Mouse (Mus musculus): ENCODE measurements around the gene Gjd2.

Gene Gjd2

DNA sequence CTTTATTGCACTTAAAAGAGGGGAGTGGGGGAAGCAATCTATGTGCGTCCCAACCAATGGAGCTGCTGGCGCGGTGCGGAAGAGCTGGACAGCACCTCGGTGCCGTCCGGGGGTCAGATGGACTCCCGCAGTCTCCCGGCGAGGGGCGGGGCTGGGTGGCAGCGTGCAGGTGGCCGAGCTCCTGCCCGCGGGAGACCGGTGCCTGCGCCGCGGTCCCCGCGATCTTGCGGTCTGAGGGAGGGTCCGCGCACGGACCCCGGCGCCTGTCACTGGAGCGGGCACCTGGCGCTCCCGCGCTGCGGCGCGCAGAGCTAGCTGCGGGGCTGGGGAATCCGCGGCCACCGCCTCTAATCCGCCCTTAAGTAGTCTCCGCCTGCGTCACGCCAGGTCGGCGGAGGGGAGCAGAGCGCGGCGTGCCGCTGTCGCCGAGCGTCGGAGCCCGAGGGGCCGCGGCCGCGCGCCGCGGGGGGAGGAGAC lies at the start of gene Gjd2:
TSS of gene Gjd2 (minus strand) at position 325 of the 477 bp plus-strand sequence.
- no peak for DNase-seq (ENCODE audit: low spot score in 2 of 2)

DNA sequence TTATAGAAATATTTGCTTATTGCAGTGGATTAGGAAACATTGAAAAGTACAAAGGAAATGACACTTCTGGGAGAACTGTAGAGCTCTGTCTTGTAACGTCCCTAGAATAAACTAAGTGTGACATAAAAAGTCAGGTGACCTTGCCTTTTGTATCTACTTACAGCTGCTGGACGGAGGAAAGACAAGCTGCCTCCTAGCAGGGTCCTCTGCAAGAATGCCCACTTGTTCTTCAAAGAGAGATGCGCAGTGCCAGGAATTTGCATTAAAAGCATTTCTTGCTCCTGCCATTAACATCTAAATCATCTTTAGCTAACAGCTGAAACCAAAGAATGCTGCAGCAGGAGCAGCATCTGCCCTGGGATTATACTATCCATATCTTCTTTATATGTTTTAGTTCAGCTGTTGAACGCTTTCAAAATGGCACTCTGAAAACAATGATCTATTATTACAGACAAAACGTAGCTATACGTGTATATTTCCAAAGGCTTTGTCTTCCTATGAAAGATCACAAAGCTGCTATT lies 46.7 kb upstream of the Gjd2 start:
- DNase-seq (ENCODE audit: low spot score in 2 of 2): no peak

DNA sequence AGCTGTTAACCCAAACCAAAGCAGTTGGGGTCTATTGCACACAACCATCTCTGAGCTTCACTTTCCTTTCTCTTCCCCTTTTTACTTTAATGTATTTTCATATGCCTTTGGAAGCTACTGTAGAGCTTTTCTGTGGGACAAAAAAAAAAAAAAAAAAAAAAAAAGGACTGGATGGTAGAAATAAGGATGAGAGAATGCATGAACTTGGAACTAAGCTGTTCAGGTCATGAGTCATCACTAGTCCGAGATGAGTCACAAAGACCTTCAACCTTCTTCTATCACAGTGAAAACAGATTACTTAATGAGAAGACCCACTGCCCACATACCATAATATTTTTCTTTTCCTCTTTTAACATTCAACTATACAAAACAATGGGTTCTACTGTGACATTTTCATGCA lies 46.2 kb upstream of the Gjd2 start:
- no peak for DNase-seq (ENCODE audit: low spot score in 2 of 2)

DNA sequence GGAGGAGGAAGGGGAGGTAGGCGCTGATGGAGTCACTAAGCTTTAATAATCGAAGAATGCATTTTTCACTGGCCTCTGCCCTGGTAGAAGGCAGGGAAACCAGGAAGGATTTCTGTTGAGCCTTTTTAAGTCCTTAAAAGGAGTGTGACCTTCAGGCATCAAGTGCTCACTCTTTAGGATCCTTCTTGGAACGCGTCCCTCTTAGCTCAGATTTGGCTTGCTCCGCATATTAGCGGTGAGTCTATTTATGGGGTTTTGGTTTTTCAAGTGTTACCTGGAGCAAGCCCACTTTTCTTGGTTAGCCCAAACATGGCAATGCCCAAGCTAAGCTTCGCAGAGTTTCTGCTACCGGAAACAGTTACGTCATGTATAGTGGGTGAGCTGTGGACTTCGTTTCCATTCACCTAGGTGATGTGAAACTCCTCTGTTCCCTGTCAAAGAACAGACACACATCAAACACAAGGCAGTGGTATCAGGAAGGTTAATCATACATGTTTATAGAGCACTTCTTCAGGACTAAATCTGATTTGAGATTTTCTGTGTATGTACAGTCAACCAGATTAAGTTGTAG lies 44.9 kb upstream of the Gjd2 start:
- no peak for DNase-seq (ENCODE audit: low spot score in 2 of 2)

DNA sequence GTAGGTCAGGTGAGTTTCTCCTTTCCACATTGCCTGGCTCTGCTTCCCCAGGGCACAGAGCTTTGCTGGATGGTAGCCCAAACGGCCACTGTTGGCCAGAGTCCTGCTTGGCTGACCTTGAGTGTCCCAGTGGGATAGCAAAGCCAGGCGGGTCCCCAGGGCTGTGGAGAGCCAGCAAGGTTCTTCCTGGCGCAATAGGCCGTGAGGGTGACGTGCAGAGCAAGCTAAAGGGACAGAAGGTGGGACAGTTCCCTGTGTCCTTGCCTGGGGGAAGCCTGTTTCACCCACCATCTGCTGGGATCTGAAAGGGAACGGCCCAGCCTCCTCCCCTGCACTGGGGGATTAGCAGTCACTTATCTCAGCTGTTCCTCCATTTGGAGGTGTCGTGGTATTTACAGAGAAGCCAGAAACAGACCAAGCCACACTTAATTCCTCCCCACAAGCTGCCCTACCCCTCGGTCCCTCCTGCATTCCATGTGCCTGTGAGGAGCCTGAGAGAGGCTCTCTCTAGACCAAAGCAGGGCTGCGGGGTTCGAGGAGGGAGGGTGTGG lies 44.0 kb upstream of the Gjd2 start:
- no peak for DNase-seq (ENCODE audit: low spot score in 2 of 2)

DNA sequence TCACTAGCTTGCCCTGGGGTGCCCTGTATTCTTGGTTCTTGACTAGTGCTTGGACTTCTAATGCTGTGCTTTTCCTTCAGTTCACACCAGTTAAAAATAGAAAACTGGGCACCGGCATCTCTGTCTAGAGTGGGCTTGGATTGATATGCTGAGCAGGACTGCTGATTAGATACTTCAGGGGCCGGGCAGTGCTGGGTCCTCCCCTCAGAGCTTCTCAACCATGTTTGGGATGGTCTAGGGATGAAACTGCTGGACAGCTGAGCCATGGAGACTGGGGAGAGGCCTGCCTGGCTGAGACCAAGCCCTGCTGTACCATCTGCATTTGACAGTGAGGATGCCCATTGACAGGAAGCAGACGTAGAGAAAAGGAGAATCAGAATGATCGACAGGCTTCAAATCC lies 40.7 kb upstream of the Gjd2 start:
- DNase-seq (ENCODE audit: low spot score in 2 of 2): no peak

DNA sequence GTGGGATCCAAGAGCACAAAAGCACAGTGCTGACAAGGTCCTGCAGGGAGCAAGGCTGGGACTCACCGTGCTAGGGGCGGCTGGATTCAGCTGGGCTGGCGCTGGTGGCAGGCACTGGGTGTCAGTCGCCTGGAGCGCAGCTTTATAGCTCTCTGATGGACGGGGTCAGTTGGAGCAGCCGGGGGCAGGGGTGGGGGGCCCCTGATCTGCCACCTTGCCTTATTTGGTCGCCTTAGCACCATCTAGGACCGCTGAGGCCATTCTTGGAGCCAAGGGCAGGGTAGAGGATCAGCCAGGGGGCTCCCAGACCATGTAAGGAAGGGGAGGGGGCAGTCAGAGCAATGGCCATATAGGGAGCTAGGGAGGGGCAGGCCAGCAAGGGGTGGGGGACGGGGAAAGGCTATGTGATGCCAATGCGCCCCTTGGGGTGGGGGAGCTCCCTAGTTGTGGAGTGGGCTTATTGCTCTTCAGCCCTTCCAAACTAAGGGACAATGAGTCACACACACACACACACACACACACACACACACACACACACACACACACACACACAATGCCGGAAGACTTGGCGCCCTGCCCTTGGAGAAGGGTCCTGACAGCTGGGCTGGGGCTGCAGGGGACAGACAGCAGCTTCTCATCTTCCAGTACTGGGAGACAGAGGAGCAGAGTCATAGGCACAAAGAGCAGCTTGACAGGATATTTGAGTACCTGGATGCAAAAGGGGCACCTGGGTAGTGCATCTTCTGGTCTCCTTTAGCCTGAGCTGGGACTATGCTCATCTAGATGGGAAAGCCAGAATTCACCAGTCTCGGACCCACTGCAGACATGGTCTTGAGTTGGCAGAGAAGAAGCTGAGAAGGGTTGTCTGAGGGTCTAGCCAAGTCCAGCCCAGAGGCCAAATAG lies 39.5 kb upstream of the Gjd2 start, which contains the start of gene Actc1:
TSS of gene Actc1 (minus strand) at position 853 of the 903 bp plus-strand sequence.
- DNase-seq (ENCODE audit: low spot score in 2 of 2): no peak

DNA sequence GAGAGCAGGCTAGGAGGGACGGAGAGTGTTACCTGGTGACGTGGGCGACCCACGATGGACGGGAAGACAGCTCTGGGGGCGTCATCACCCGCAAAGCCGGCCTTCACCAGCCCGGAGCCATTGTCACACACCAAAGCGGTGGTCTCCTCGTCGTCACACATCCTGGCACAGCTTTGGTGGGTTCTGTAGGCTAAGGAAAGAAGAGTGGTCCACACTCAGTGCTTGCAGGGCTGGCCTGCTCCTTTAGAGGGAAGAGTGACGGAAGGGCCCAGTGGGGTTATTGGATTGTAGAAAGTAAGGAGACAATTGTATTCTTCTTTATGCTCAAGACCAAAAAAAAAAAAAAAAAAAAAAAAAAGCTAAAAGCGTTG lies 38.4 kb upstream of the Gjd2 start:
- DNase-seq (ENCODE audit: low spot score in 2 of 2): no peak

DNA sequence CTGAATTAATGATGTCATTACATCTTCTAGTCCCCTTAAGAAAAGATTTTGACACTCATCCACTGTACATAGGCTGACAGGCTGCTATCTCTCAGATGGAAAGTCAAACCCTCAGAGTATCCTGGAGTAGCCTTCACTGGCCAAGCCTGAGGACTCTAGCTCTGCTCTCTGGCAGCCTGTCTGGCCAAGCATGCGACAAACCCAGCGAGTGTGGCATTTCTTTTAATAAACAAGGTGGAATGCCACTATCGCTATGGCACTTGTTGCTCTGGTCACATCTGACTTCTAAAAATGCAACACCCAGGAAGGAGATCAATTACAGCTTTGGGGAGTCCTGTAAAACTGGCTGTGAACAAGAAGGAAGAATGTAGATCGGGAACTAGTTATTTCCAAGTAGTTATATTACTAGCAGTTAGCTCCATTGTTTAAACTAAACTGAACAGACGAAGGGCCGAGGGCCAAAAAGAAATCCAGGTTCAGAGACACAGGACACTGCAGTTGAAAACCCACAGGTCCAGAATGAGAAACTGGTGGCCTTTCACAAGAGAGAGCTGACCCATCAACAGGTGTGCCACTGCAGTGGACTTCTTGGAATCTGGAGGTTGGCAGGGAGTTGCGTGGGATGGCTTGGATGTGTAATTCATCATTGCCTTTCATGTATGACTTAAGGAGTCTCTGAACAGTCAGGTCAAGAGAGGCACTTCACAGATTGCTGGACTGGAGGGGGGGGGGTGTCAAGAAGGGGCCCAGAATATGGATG lies 37.9 kb upstream of the Gjd2 start:
- DNase-seq (ENCODE audit: low spot score in 2 of 2): no peak

DNA sequence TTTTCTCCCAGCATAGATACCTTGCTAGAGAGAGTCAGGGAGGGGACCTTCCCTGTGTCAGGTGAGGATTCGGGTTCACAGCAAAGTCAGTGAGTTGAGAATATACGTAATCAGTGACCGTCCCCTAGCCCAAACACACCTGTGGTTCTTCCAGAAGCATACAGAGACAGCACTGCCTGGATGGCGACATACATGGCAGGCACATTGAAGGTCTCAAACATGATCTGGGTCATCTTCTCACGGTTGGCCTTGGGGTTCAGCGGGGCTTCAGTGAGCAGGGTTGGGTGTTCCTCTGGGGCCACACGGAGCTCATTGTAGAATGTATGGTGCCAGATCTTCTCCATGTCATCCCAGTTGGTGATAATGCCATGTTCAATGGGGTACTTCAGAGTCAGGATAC lies 36.7 kb upstream of the Gjd2 start:
- DNase-seq (ENCODE audit: low spot score in 2 of 2): no peak

DNA sequence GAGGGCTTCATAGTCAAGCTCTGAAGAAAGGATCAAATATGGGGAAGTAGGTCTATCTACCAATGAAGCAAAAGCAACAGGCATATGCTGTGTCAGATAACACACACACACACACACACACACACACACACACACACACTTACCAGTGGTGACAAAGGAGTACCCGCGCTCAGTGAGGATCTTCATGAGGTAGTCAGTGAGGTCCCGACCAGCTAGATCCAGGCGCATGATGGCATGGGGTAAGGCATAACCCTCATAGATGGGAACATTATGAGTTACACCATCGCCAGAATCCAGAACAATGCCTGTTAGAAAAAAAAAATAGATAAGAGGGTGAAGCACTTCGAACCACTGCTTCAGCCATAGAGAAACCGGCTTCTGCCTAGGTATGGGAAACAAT lies 36.0 kb upstream of the Gjd2 start:
- DNase-seq (ENCODE audit: low spot score in 2 of 2): no peak

DNA sequence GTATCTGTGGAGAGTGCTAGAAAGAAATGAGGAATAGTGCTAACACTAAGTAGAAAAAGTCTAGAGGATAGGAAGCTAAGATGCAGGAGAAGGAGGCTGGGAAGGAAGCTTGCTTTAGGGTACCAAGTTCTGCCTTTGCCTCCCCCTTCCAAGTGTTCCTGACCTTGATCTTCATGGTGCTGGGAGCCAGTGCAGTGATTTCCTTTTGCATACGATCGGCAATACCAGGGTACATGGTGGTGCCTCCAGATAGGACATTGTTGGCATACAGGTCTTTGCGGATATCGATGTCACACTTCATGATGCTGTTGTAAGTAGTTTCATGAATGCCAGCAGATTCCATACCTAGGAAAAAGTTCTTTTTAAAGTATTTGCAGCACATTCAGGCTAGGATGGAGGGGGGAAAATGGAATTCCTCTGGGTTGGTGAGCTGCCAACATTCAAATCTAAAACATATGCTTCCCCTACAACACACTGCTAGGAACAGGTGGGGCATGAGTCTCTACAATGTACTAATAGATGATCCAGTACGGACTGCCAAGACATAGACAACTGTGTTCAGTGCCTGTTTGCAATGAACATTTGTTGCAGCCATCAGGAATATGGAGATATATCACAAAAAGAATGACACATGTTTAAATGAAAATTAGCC lies 34.7 kb upstream of the Gjd2 start:
- DNase-seq (ENCODE audit: low spot score in 2 of 2): no peak

DNA sequence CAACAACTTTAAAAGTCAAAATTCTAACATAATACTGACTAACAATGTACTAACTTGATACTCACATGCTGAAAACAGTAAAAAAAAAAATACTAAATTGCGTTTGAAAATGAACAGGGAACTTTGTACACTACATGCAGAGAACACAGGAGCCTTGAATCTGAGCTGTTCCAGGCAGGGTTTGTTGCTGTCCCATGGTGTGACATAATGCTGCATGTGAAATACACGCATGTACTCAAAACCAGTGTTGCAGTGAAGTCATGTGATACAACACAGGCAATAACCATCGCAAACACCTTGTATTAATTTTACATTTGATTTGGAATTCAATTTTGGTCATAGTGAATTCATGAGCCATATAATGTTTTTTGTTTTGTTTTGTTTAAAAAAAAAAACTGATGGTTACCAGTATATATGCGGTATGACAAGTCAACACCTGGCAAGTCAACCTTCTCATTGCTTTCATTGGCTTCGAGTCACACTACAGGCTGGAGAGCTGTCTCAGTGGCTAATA lies 32.8 kb upstream of the Gjd2 start:
- DNase-seq (ENCODE audit: low spot score in 2 of 2): no peak

DNA sequence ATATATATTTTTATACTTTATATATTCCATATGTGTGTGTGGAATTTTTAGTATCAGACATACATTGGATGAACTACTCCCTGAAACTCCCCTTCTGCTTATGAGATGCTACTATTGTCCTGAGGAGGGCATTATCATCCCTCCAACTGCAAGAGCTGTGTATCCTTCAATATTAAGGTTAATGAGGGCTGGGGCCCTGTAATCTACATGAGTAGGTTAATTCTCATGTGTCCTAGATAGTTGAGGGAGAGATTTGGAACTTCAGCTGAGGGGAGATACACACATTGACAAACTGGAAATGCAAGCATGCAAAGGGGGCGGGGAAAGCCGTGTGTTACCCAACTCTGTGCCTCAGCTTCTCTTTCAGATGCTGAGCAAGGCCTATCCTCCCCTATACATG lies 24.5 kb upstream of the Gjd2 start:
- no peak for DNase-seq (ENCODE audit: low spot score in 2 of 2)

DNA sequence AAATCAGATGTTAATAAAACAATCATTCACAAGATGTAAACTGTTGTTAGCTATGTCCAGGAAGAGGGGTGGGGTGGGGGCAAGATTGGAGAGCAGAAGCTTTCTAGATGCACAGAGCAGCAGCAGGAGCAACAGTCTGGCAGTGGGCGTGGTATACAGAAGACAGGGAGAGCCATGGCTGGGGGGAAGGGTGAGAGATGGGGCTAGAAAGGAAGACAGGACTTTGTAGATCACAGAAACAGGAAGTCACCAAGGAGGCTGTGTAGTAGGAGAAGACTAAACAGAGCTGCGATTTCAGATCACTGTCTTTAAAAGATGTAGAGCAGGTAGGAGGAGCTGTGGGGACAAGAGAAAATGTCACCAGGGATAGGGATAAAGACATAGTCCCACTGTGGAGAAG lies 18.8 kb upstream of the Gjd2 start:
- no peak for DNase-seq (ENCODE audit: low spot score in 2 of 2)

DNA sequence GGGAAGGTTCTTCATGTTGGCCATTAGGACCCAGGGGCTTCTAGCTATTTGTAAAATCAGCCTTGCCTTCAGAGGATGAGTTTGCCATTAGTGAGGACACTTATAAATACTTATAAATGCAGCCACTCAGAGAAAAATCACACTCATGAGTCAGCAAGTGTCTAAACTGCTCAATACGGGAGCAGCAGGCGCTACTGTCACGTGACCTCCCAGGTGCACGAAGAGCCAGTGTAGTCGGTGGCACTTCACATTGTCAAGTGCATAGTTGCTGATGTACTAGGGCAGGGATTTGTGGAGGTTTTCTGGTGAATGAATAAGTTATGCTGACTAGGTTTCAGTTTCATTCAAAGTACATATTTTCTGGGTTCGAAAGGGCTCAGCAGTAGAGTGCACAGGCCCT lies 10.0 kb upstream of the Gjd2 start:
- DNase-seq (ENCODE audit: low spot score in 2 of 2): no peak

DNA sequence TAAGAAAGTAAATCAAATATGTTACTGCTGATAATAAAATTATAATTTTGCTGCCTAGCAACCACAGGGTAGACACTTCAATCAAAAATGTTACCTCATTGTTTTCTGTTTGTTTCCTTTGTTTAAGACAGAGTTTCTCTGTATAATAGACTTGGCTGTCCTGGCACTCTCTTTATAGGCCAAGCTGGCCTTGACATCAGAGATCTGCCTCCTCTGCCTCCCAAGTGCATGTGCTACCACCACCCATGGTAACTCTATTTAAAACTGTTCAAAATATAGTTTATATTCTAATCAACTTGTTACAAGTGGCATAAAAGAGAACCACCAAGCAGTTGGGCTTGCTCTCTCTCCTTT lies 6.8 kb upstream of the Gjd2 start:
- DNase-seq (ENCODE audit: low spot score in 2 of 2): no peak

DNA sequence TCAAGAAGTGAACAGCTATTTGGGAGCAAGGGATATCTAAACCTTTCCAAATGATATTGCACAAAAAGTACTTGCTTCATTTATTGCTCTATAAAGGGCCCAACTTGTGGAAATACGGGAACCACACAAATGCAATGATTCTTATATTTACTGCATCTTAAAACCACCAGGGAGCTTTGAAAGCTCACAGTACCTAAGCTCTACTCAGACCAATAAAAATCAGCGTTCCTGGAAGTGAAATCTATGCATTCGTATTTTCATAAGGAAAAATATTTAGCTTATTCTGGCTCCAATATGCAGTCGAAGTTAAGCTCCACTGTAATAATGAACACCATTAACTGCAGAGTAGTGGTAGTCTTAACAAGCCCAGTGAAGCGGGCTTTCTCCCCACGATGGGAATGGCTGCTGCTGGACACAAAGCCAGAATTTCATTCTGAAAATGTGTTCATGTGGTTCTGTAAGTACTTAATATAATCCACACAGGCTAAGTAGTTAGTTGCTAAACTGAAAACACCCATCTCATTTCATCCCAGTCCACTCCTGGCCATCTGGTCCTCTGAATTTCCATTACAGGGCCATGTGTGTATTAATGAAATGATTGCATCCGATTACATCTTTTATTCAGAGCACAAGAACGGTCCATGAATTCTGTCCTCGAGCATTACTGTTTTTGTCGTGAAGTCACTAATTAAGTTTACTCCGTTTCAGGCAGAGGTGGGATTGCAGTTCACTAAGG lies 6.2 kb upstream of the Gjd2 start:
- DNase-seq (ENCODE audit: low spot score in 2 of 2): no peak

DNA sequence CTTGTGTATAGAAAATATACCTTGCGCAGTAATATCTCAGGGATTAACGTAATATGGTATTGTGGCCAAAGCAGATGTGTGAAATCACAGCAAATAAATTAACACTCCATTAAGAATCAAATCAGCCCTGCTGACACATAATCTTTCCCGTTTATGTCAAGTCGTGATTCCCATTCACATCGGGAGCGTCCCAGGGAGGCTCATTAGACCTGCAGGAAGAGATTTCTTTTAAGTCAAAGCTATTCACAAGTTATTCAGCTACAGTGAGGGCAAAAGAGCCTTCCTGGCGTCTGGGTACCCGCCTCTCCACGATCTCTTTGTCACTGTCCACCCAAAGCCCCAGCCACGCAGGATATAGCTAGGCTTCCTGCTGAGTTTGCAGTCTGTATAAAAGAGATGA lies 4.7 kb upstream of the Gjd2 start:
- no peak for DNase-seq (ENCODE audit: low spot score in 2 of 2)

DNA sequence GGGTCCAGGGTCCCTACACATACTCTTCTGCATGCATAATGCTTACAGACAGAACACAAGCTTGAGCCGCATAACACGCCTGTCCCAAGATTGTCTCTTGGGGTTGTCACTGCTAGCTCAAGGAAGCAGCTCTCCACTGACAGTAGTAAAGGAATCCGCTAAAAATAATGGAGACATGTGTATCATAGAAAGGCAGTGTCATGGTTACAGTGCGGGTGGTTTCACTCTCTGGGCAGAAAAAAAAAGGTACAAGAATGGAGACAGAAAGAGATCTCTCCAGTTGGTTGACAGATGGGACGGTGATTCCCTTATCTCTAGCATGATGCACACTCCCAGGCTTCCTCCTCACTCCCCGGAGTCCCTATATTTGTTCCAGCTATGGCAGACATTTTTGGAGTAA lies 1.4 kb upstream of the Gjd2 start:
- no peak for DNase-seq (ENCODE audit: low spot score in 2 of 2)

DNA sequence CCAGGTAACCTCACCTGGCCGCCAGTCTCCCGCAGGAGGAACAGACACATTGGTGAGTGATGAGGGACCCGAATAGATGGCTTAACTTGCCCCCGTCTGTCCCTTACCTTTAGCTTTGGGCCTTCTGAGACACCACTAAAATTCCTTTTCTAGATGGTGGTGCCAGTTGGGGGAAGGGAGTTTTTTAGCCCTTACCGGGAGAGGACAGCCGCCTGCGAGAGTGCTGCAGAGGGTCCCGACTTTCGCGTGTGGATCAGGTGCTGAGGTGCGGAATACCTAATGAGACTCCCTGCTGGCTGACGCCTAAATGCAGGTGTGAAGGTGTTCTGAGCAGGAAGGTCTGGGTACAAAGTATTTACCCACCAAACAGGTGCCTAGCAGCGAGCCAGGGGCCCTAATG lies 427 bp upstream of the Gjd2 start:
- no peak for DNase-seq (ENCODE audit: low spot score in 2 of 2)
